ENCODE assay signal across 31 mouse cellular contexts in the genomic region with DNA sequence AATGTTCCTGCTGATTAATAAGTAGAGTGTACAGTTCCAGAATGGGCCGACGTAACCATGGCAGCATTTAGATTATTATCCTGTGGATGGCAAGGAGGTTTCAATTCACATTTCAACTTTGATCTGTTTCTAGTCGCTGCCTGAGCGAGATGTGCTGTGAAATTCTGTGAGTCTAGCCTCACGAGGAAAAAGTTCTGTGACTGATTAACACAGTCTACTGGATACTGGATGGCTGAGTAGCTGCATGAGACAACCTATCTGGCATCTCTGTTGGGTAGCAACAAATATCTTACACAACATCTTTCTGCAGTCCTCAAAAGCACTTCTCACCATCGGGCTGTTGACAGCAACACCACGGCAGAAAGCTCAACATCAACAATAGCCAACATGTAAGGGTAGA. TPM values are rescaled to one million over a fixed set of nuclear protein-coding genes. Genes with fewer than 3 reads are reported as not detected.
"Had no signal": no experiment of that assay in that cellular context is flagged by ENCODE, and none has a peak within 500 bp of the region (broad histone marks: within the 10 kb centered on the region; RNA-seq: fewer than 3 reads in every experiment).

No protein-coding gene starts in this region.

- H3K27me3 ChIP-seq: embryonic facial prominence, embryonic 15.5 days; forebrain, embryonic 13.5 days; forebrain, embryonic 15.5 days had no signal

- H3K36me3 ChIP-seq: embryonic facial prominence, embryonic 10.5 days; embryonic facial prominence, embryonic 12.5 days; embryonic facial prominence, embryonic 13.5 days; embryonic facial prominence, embryonic 15.5 days; forebrain, embryonic 10.5 days; forebrain, embryonic 12.5 days; forebrain, embryonic 15.5 days had no signal

- H3K9ac ChIP-seq: embryonic facial prominence, embryonic 12.5 days; embryonic facial prominence, embryonic 13.5 days; embryonic facial prominence, embryonic 15.5 days; forebrain, embryonic 12.5 days; forebrain, embryonic 13.5 days; forebrain, embryonic 15.5 days; forebrain, postnatal 0 days had no signal

- ATAC-seq: forebrain, embryonic 13.5 days; forebrain, embryonic 14.5 days; forebrain, embryonic 15.5 days; forebrain, embryonic 16.5 days; forebrain, postnatal 0 days had no signal

- H3K9me3 ChIP-seq: embryonic facial prominence, embryonic 10.5 days; embryonic facial prominence, embryonic 12.5 days; embryonic facial prominence, embryonic 13.5 days; embryonic facial prominence, embryonic 15.5 days; forebrain, embryonic 10.5 days; forebrain, embryonic 12.5 days; forebrain, embryonic 13.5 days; forebrain, embryonic 15.5 days had no signal

- H3K4me2 ChIP-seq: embryonic facial prominence, embryonic 12.5 days; embryonic facial prominence, embryonic 13.5 days; embryonic facial prominence, embryonic 15.5 days; forebrain, embryonic 12.5 days; forebrain, embryonic 13.5 days; forebrain, embryonic 15.5 days had no signal

- H3K27ac ChIP-seq: embryonic facial prominence, embryonic 10.5 days; embryonic facial prominence, embryonic 12.5 days; embryonic facial prominence, embryonic 13.5 days; embryonic facial prominence, embryonic 15.5 days; forebrain, embryonic 10.5 days; forebrain, embryonic 12.5 days; forebrain, embryonic 13.5 days; forebrain, embryonic 15.5 days; gastrocnemius, adult 2 months had no signal

- H3K4me3 ChIP-seq: embryonic facial prominence, embryonic 10.5 days; embryonic facial prominence, embryonic 12.5 days; embryonic facial prominence, embryonic 13.5 days; embryonic facial prominence, embryonic 15.5 days; erythroblast, embryonic 14.5 days; forebrain, embryonic 10.5 days; forebrain, embryonic 12.5 days; forebrain, embryonic 13.5 days; forebrain, embryonic 15.5 days; gastrocnemius, adult 2 months had no signal

- H3K4me1 ChIP-seq: embryonic facial prominence, embryonic 10.5 days; embryonic facial prominence, embryonic 12.5 days; embryonic facial prominence, embryonic 13.5 days; embryonic facial prominence, embryonic 15.5 days; forebrain, embryonic 12.5 days; forebrain, embryonic 13.5 days had no signal

- DNase-seq: cerebellum, adult 18-20 months; cerebellum, adult 2 months; cerebellum, adult 8-10 months; cerebellum, adult 9-10 months; cerebellum, adult 9-11 months; cerebellum, postnatal 10 days; cerebellum, postnatal 14 days; cerebellum, postnatal 25 days; cerebellum, postnatal 36 days; embryo, embryonic 11 days; forebrain, postnatal 0 days; gastrocnemius, adult 2 months; gastrocnemius, postnatal 10 days; gastrocnemius, postnatal 14 days; gastrocnemius, postnatal 25 days; gastrocnemius, postnatal 36 days; heart, adult 11 months had no signal

RNA-seq across cellular contexts. Expression of a gene that starts 4.7 kb away (rescaled TPM):
- polyA plus RNA-seq: erythroblast, embryonic 14.5 days had no signal

RNA-seq across cellular contexts. Expression of a gene that starts 56.1 kb away (rescaled TPM):
- polyA plus RNA-seq: cortical plate, adult 2 months; embryonic facial prominence, embryonic 11.5 days; embryonic facial prominence, embryonic 15.5 days; erythroblast, embryonic 14.5 days; forebrain, embryonic 16.5 days; gonadal fat pad, adult 2 months had no signal
